Mouse (Mus musculus): ENCODE results near the gene Gm10058.
"Not testable (repeated sequence)": the region's sequence is repeated elsewhere in the genome, so short reads cannot be mapped to it uniquely, and the experiment has no call there.

Gene Gm10058

DNA sequence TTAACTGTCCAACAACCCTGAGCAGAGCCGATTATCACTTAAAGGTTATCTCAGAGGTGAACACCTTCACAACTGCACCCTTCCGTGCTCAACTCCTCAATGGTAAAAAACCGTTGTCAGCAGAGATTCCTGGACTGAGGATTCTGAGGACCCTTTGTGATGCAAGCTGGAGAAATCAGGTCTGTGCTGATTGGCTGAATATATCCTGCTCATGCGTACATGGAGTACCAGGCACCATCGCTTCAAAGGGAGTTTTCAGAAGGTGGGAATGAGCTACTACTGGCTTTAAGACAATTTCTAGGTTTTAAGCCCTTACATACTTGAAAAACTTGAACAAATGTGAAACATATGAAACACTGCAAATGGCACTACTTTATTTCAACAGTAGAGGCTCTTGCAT lies at the start of gene Gm10058:
TSS of gene Gm10058 (minus strand) at position 101 of the 400 bp plus-strand sequence.
- not testable (repeated sequence) for DNase-seq (ENCODE audit: low spot score)
